Mouse (Mus musculus): Measurements from ENCODE around the gene Acat3. TPM values are rescaled to one million over a fixed set of nuclear protein-coding genes. Genes with fewer than 3 reads are reported as not detected.
A peak's percentile ranks its signal among the peaks of the same experiment; 100 is the strongest.
"Not testable (repeated sequence)": the region's sequence is repeated elsewhere in the genome, so short reads cannot be mapped to it uniquely, and the experiment has no call there.

Acat3 gene
- polyA plus RNA-seq, 1 experiment, result 0.19 TPM

DNA sequence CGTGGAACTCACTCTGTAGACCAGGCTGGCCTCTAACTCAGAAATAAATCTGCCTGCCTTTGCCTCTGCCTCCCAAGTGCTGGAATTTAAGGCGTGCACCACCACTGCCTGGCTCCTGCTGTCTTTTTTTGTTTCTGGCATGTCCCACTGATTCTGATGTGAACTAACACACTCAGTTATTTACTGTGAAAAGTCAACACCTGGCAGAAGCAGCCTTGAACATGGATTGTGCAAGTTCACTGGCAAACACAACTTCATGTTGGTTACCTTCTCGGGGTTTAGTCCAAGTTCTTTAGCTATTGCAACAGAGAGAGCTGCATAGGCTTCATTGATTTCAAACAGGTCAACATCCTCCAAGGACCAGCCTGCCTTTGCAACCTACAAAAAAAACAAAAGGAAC lies 15.4 kb downstream of the Acat3 start:
- WGBS, result 86% methylated on average over 3 of the region's 3 CpGs
- DNase-seq (ENCODE audit: low read depth, low spot score), result no peak

- no peak for DNase-seq (ENCODE audit: low read depth, low spot score)
- WGBS, result 86% methylated on average over 1 of the region's 1 CpGs
Measured at GRCm38 (mm10) chr17:12921073-12921472, 19.3 kb downstream of the Acat3 start.

DNA sequence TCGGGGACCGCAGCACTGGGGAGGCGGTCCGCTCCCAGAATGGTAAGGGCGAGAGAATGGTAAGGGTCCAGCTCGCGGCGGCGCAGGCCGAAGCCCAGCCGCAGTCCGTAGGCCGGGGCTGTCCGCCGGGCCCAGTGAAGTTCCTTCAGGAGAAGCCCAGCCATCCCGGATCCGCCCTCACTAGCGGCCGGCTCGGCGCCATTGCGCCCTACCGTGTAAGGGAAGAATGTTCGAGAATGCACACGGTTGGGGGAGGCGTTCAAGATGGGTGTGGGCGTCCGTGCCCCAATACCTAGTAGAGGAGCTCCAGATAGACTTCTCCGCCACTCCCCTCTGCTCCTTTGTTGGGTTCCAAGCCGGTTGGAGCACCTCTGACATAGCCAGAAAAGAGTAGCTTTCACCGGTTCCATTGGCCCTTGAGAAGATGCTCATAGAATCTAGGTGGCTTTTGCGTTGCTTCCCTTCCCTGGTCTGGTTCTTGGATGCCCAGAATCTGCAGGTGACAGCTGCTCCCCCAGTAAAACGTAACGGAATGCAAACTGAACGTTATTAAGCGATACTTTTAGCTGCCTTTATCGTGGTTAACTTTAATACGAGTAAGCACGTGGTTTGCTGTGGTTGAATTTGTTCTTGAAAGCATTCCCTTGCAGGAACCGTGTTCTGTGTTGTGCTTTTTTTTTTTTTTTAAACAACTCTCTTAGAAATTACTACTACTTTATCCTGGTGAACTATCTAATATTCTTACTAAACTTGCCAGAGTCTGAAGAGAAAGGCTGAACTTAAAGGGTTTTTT lies 23.6 kb downstream of the Acat3 start:
- under 1% methylated on average over 40 of the region's 40 CpGs for WGBS
- DNase-seq (ENCODE audit: low read depth, low spot score), result no peak

GRCm38 (mm10) chr17:12915881-12916583 lies 24.4 kb downstream of the Acat3 start, which contains the start of gene Mrpl18:
Mrpl18 (minus strand) TSS chr17:12916345.
- under 1% methylated on average over 56 of the region's 56 CpGs for WGBS
- DNase-seq (ENCODE audit: low read depth, low spot score), result peak; percentile 97

DNA sequence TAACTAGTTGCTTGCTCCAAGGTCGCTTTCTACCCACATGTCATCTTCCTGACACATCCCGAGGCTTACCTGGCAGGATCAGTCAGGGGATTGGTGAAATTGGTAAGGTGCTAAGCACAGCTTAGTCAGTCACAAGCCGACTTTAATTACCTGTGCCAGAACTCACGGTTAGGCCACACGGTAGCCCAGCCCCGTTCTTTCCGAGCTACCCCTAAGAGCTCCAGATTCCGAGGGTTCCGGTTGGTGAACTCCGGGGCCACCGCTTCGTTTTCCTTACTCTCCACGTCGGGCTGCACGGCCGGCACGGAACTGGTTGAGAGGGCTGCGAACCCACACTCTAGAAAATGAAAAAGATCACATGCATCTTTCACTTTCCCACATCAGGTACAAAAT lies 24.9 kb downstream of the Acat3 start, which contains the start of gene Tcp1:
TSS of gene Tcp1 (plus strand) at position 214 of the 393 bp plus-strand sequence.
- DNase-seq (ENCODE audit: low read depth, low spot score), result no peak
- under 1% methylated on average over 18 of the region's 18 CpGs for WGBS

DNA sequence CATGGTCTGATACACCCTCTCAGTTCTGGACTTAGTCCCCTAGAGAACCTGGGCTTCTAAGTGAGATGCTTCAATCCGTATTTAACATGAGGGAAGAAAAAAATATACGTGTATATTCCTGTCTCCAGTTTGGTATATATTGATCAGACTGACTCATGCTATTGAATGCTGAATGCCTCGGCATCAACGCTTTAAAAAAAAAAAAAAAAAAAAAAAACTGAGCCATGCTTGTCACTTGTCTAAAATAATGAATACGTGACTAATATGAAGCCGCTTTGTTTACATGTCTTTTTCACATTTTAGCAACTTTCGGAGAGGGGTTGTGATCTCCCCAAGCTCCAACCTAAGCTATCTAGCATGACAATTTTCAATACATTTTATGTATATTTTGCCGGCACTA lies 30.0 kb downstream of the Acat3 start:
- no peak for DNase-seq (ENCODE audit: low read depth, low spot score)
- 87% methylated on average over 8 of the region's 8 CpGs for WGBS

DNA sequence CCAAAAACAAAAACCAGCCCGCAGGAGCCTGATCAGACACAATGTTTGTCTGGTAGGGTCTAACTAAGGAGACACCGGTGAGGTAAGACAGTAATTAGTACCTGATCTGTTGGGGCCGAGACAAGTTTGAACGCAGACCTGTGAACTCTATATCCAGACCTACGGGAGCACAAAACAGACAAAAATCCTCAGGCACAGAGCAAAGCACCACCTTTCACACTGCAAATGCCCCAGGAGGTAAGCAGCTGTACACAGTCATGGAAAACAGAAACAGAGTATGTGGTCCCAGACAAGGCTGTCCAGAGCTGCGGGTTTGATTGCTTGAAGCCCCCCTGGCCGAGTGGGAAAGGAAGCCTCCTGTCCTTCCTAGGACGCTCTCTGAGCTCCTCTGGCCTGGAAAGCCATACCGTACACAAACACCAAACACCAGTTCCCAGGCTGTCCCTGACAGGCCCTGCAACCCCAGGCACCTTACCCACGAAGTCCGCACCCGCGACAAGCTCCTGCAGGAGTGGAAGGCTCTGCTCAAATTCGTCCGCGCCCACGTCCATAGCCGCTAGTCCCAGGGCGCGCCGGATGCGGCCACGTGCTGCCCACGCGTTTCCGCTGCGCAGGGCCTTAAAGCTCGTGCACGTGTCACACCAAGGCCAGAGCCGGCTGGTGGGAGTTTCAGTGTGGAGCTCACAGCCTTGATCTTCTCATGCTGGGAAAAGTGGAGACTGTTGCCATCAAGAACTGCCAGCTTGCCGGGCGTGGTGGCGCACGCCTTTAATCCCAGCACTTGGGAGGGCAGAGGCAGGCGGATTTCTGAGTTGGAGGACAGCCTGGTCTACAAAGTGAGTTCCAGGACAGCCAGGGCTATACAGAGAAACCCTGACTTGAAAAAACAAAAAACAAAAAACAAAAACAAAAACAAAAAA lies 30.8 kb downstream of the Acat3 start, which contains the start of gene Pnldc1:
TSS of gene Pnldc1 (minus strand) at position 870 of the 920 bp plus-strand sequence.
- 83% methylated on average over 35 of the region's 35 CpGs for WGBS

DNA sequence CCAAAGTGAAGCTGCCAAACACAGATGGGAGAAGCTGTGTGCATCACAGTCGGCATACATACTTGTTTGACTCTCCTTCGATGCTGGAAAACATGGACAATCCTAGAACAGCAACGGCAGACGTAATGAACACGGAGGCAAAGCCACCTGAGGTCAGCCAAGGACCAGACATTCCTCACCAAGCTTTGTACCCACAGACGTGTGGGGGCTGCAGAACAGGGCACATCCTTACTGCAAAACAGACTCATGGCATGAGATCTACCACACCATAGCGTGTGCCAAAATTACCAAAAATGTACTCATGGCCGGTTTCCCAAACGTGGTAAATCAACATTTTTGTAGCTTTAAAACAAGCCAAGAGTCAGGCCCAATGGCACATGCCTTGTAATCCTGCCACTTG lies 34.0 kb downstream of the Acat3 start:
- 87% methylated on average over 9 of the region's 9 CpGs for WGBS
- DNase-seq (ENCODE audit: low read depth, low spot score), result no peak

More for the DNA sequence above, 30.8 kb downstream of the Acat3 start, which contains the start of gene Pnldc1:
- no peak for DNase-seq (ENCODE audit: low read depth, low spot score)

GRCm38 (mm10) chr17:12905810-12906209 lies 34.6 kb downstream of the Acat3 start:
- no peak for DNase-seq (ENCODE audit: low read depth, low spot score)
- WGBS, result 82% methylated on average over 4 of the region's 4 CpGs

GRCm38 (mm10) chr17:12904349-12904748 lies 36.1 kb downstream of the Acat3 start:
- 87% methylated on average over 1 of the region's 1 CpGs for WGBS

DNA sequence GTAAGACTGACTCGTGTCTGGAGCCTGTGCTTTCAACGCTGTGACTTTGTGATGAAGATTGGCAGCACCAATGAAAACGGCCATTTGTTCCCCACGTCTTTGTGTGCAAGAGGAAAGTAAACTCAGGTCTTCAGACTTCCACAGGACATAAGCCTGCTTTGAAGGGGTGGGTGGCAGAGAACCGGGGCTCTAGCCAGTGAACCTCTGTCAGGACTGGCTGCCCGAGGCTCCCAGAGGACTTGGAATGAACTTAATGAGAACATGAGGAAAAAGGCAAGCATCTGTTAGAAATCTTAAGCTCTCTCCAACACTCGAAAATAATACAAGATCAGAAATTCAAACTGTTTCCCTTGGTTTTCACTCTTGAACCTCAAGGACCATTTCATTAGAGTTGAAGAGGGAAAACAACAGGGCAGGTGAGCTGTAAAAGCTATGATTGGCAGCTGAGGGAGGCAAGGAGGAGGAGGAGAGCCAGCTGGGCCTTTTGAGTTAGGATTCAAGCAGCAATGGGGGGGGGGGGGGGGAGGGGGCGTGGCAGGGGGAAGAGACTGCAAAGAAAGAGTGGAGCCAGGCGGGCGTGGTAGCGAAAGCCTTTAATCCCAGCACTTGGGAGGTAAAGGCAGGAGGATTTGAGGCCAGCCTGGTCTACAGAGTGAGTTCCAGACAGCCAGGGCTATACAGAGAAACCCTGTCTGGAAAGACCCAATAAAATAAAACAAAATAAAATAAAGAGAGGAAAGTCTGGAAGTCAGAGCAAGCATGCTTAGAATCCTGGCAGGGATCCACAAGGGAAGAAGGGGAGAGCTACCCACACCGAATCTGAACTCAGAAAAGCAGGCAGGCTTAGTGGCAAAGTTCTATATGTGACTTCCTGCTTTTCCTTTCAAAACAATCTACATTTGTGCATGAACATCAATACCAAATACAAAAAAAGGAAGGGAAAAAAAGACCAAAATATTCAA lies 36.7 kb downstream of the Acat3 start:
- 66% methylated on average over 11 of the region's 12 CpGs for WGBS
- DNase-seq (ENCODE audit: low read depth, low spot score), result no peak

More at GRCm38 (mm10) chr17:12904349-12904748, 36.1 kb downstream of the Acat3 start:
- no peak for DNase-seq (ENCODE audit: low read depth, low spot score)

DNA sequence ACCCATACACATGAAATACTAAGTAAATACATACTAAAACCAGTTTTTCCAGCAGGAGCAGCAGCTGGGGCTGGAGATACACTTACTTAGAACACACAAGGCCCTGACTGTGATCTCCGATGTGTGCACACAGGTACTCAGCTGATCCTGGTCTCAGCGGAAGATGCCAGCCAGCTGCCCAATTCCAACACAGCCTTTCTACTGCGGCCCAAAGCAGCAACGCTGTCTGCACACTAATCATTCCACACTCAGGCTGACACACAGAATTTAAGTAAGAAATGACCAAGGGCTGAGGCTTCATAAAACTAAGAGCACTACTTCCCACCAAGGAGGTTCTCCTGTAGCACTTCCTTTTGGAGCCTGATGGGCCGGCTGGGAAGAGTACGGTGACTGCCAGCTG lies 38.1 kb downstream of the Acat3 start:
- DNase-seq (ENCODE audit: low read depth, low spot score), result no peak
- 89% methylated on average over 6 of the region's 6 CpGs for WGBS

DNA sequence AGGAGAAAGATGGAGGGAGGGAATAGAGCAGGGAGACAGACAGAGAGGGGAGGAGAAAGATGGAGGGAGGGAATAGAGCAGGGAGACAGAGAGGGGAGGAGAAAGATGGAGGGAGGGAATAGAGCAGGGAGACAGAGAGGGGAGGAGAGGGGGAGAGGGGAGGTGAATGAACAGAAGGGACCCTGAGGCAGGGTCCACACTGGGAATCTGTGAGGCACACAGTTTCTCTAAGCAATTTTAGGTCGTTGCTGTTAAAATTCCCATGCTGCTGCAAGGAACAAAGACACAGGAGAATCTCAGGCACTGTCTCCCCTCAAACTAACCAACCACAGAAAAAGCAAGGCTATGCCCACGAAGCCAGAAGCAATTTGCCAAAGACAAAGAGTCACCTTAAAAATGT lies 41.8 kb downstream of the Acat3 start:
- DNase-seq (ENCODE audit: low read depth, low spot score), result not testable (repeated sequence)
- 40% methylated on average over 2 of the region's 2 CpGs for WGBS

- WGBS, result 95% methylated on average over 5 of the region's 5 CpGs
Measured at GRCm38 (mm10) chr17:12897674-12898073, 42.7 kb downstream of the Acat3 start.

DNA sequence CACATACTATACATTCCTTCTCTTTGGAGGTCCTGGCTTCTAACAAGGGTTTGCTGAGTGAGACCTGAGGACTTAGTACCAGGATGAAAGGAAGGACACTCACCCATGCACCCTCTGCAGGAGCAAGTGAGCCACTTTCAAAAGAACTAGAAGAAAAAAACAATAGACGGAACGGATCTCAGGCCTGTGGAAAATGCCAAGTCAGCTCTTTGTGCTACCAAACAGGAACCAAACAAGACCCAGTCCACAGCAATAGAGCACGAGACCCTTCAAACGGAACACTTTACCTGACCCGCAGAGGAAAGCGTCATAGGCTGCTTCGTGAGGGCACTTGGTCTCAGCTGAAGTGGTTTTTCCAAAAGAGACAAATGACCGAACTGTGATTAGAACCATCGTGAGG lies 48.4 kb downstream of the Acat3 start:
- DNase-seq (ENCODE audit: low read depth, low spot score), result no peak
- 93% methylated on average over 9 of the region's 9 CpGs for WGBS

More at GRCm38 (mm10) chr17:12897674-12898073, 42.7 kb downstream of the Acat3 start:
- no peak for DNase-seq (ENCODE audit: low read depth, low spot score)

DNA sequence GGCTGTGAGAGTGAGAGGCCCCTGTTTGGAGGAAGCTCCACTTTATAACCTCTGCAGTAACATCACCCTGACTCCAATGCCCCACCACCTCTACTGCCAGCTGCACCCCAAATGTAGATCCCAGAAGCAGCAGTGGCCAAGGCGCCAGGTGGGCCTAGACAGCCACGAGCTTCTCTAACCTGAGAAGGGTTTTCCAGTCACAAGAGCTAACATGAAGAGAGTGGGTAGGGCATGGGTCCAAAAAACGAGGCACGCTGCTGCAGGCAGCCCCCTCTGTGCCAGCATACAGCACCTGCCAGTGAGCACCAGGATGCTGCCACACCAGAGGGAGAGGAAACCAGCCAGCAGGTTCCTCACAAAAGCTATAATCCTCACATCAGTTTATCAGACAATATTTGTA lies 49.3 kb downstream of the Acat3 start:
- 86% methylated on average over 4 of the region's 4 CpGs for WGBS
- DNase-seq (ENCODE audit: low read depth, low spot score), result no peak

GRCm38 (mm10) chr17:12887021-12887775 lies 53.2 kb downstream of the Acat3 start:
- WGBS, result 72% methylated on average over 15 of the region's 15 CpGs
- DNase-seq (ENCODE audit: low read depth, low spot score), result no peak

- WGBS, result 22% methylated on average over 6 of the region's 6 CpGs
- no peak for DNase-seq (ENCODE audit: low read depth, low spot score)
Measured at GRCm38 (mm10) chr17:12886620-12887019, 53.8 kb downstream of the Acat3 start.

Data from large intestine, adult 2 months (tissue).